Mouse (Mus musculus): ENCODE measurements around the gene Slc29a3.

The Slc29a3 gene

DNA sequence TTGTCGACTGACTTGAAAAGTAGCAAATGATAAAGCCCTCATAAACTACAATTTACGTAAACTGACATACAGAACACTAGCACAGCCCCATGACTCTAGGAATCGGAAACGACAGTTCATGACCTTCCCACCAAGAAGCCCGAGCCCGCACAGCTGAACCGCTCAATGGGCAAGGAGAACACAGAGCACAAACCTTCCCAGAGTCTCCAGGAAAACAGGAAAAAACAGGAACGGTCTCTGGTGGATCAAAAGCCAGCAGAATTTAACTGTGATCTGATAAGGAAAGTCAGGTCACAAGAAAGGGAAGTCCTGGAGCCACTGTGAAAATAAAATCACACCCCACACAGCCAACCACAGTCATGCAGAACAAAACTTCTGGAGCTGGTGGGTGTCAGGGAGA is 82.4 kb downstream of the Slc29a3 start:
- DNase-seq (ENCODE audit: low spot score in 2 of 2): no peak

DNA sequence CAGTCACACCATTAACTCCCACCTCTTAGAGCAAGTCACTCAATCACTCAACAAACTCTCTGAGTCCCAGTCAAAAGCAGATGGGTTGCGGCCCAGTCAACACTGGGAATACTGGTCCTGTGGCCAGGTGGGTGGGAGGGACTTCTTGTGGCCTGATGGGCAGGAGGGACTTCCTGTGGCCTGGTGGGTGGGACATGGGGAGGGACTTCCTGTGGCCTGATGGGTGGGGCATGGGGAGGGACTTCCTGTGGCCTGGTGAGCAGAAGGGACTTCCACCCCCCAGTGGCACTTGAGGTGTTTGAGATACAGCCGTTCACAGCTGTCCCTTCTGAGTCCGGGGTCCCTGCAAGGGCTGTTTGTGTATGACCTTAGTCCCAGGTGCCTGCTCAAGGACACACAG is 84.0 kb downstream of the Slc29a3 start:
- no peak for DNase-seq (ENCODE audit: low spot score in 2 of 2)

All from spleen, postnatal 36 days (tissue).